ENCODE assay signal across 8 mouse cellular contexts in genomic region chr4:33189735-33190036, GRCm38 (mm10). TPM values are rescaled to one million over a fixed set of nuclear protein-coding genes. Genes with fewer than 3 reads are reported as not detected.
DNase-seq lines count a peak whose midpoint lies in the region; ATAC-seq and TF ChIP-seq lines count a peak whose summit lies in the region.

Pm20d2 (minus strand) TSS chr4:33189737.

- ATAC-seq in lung, embryonic 14.5 days (ENCODE audit: insufficient read depth): no peak
- no peak for ATAC-seq in forebrain, embryonic 13.5 days
- ATAC-seq in hindbrain, embryonic 13.5 days (ENCODE audit: low FRiP score): no peak
- no peak for ATAC-seq in midbrain, postnatal 0 days (ENCODE audit: low FRiP score)

- TF ChIP-seq CTCF in lung, embryonic 14.5 days (IDR thresholded peaks at IDR 0.05; ENCODE audit: low read depth): no peak
- TF ChIP-seq CTCF in midbrain, postnatal 0 days (IDR thresholded peaks at IDR 0.05): no peak

- H3K27ac ChIP-seq in lung, embryonic 14.5 days (ENCODE audit: low read depth): peak within 1 kb of the TSS; percentile 84
- H3K27ac ChIP-seq in forebrain, embryonic 13.5 days: peak within 1 kb of the TSS; percentile 92
- H3K27ac ChIP-seq in hindbrain, embryonic 13.5 days: peak within 1 kb of the TSS; percentile 92
- H3K27ac ChIP-seq in midbrain, postnatal 0 days (ENCODE audit: low read depth, low read length): peak within 1 kb of the TSS; percentile 94

- H3K4me1 ChIP-seq in lung, embryonic 14.5 days (ENCODE audit: insufficient read depth): no peaks in the 10 kb centered on the region
- H3K4me1 ChIP-seq in forebrain, embryonic 13.5 days: peaks cover 3% of the 10 kb centered on the region; the same call in 1 of the 2 replicates
- peaks cover 9% of the 10 kb centered on the region for H3K4me1 ChIP-seq in hindbrain, embryonic 13.5 days (replicated peaks)
- H3K4me1 ChIP-seq in midbrain, postnatal 0 days (ENCODE audit: insufficient read depth, low read length): no peaks in the 10 kb centered on the region

- H3K36me3 ChIP-seq in lung, embryonic 14.5 days (ENCODE audit: insufficient read depth): no peaks in the 10 kb centered on the region
- H3K36me3 ChIP-seq in forebrain, embryonic 13.5 days (ENCODE audit: poor library complexity, severe bottlenecking): no peaks in the 10 kb centered on the region
- peaks cover 18% of the 10 kb centered on the region for H3K36me3 ChIP-seq in hindbrain, embryonic 13.5 days
- peaks cover 7% of the 10 kb centered on the region; the same call in 1 of the 2 replicates for H3K36me3 ChIP-seq in midbrain, postnatal 0 days (ENCODE audit: insufficient read depth, low read length)

- 13% methylated on average over 6 of the region's 6 CpGs for WGBS in lung, embryonic 14.5 days
- WGBS in forebrain, embryonic 13.5 days: 18% methylated on average over 6 of the region's 6 CpGs
- WGBS in hindbrain, embryonic 13.5 days: 12% methylated on average over 6 of the region's 6 CpGs
- WGBS in midbrain, postnatal 0 days: 12% methylated on average over 6 of the region's 6 CpGs

- intact Hi-C loops in left cerebral cortex, postnatal 36 days (cut with DNase I): loop anchor here (2.0 kb wide), 1 partner anchor 57 kb away; no protein-coding TSS in a partner anchor

- no peaks in the 10 kb centered on the region for H3K9me3 ChIP-seq in lung, embryonic 14.5 days (ENCODE audit: low read depth, low read length)
- H3K9me3 ChIP-seq in forebrain, embryonic 13.5 days (replicated peaks): no peaks in the 10 kb centered on the region
- 0 out of 2 replicates have a peak, but pooled peaks cover 3% of the 10 kb centered on the region for H3K9me3 ChIP-seq in hindbrain, embryonic 13.5 days
- no peaks in the 10 kb centered on the region for H3K9me3 ChIP-seq in midbrain, postnatal 0 days (ENCODE audit: low read length)

- peak within 1 kb of the TSS; percentile 90 for H3K4me2 ChIP-seq in lung, embryonic 14.5 days
- peak within 1 kb of the TSS; percentile 86 for H3K4me2 ChIP-seq in forebrain, embryonic 13.5 days
- peak within 1 kb of the TSS; percentile 81 for H3K4me2 ChIP-seq in hindbrain, embryonic 13.5 days
- peak within 1 kb of the TSS; percentile 81 for H3K4me2 ChIP-seq in midbrain, postnatal 0 days (ENCODE audit: low read depth, low read length, poor library complexity, severe bottlenecking)

- H3K9ac ChIP-seq in lung, embryonic 14.5 days: peak within 1 kb of the TSS; percentile 65
- H3K9ac ChIP-seq in forebrain, embryonic 13.5 days: peak within 1 kb of the TSS; percentile 83
- peak within 1 kb of the TSS; percentile 87 for H3K9ac ChIP-seq in hindbrain, embryonic 13.5 days
- H3K9ac ChIP-seq in midbrain, postnatal 0 days (replicated peaks; ENCODE audit: low read length, poor library complexity, severe bottlenecking): peak within 1 kb of the TSS; percentile 86

- H3K27me3 ChIP-seq in lung, embryonic 14.5 days (ENCODE audit: insufficient read depth, low read length): no peaks in the 10 kb centered on the region
- H3K27me3 ChIP-seq in forebrain, embryonic 13.5 days: peaks cover 8% of the 10 kb centered on the region; the same call in 1 of the 2 replicates
- H3K27me3 ChIP-seq in hindbrain, embryonic 13.5 days: 0 out of 2 replicates have a peak, but pooled peaks cover 3% of the 10 kb centered on the region
- H3K27me3 ChIP-seq in midbrain, postnatal 0 days (ENCODE audit: insufficient read depth, low read length): no peaks in the 10 kb centered on the region

- DNase-seq in lung, embryonic 14.5 days: no peak
- DNase-seq in lung, adult 18-20 months: no peak
- no peak for DNase-seq in midbrain, postnatal 0 days (ENCODE audit: low spot score)
- no peak for DNase-seq in thymus, postnatal 14 days
- no peak for DNase-seq in left cerebral cortex, postnatal 36 days (ENCODE audit: low spot score in 2 of 2)
- DNase-seq in cerebellum, postnatal 14 days: no peak

- peak within 1 kb of the TSS; percentile 60 for H3K4me3 ChIP-seq in lung, embryonic 14.5 days (ENCODE audit: low read depth, low read length)
- peak within 1 kb of the TSS; percentile 71 for H3K4me3 ChIP-seq in forebrain, embryonic 13.5 days
- peak within 1 kb of the TSS; percentile 72 for H3K4me3 ChIP-seq in hindbrain, embryonic 13.5 days
- peak within 1 kb of the TSS; percentile 71 for H3K4me3 ChIP-seq in midbrain, postnatal 0 days (ENCODE audit: low read depth, low read length)

RNA-seq across cellular contexts. Expression of gene Pm20d2, which starts in this region (rescaled TPM):
- 0.70 and 0.99 TPM in 2 replicates for polyA plus RNA-seq in lung, embryonic 14.5 days (2014; fragmentation: Nextera tagmentation; extraction: Ambion mirVana)
- polyA plus RNA-seq in forebrain, embryonic 13.5 days (2015; fragmentation: Nextera tagmentation; extraction: Ambion mirVana): 2.1 TPM in 2 replicates
- 1.3 and 2.4 TPM in 2 replicates for polyA plus RNA-seq in hindbrain, embryonic 13.5 days (2015; fragmentation: Nextera tagmentation; extraction: Ambion mirVana)
- 7.7 and 9.2 TPM in 2 replicates for total RNA-seq in midbrain, postnatal 0 days (2014; rRNA removed)
- 2.9 and 3.6 TPM in 2 replicates for polyA plus RNA-seq in midbrain, postnatal 0 days (2015; fragmentation: Nextera tagmentation; extraction: Ambion mirVana)
- total RNA-seq in left cerebral cortex, postnatal 36 days (2021): 1 to 10 TPM; 5.8 to 6.1 TPM
